Mouse (Mus musculus) forebrain, embryonic 13.5 days (tissue): ENCODE data around the gene B3galt4. TPM values are rescaled to one million over a fixed set of nuclear protein-coding genes. Genes with fewer than 3 reads are reported as not detected.

Experiments
- ATAC-seq: fragments of 200-750 bp; cut with Nextera tagmentation; 2 replicates; pipeline ENCODE4 v1.8.0; 2017
- H3K27ac ChIP-seq: fragments of 300-500 bp; sonication (generic); 2 replicates; pipeline ENCODE4 v1.5.1; 2015; ENCODE audit warnings: inconsistent platforms, mild to moderate bottlenecking, moderate library complexity
- H3K27me3 ChIP-seq: fragments of 300-500 bp; sonication (generic); 2 replicates; pipeline ENCODE4 v1.6.1; 2015; ENCODE audit warnings: mild to moderate bottlenecking, inconsistent platforms
- H3K36me3 ChIP-seq: fragments of 300-500 bp; sonication (generic); 2 replicates; pipeline ENCODE4 v1.6.1; 2015; ENCODE audit warnings: mild to moderate bottlenecking, inconsistent platforms; ENCODE audit not compliant: poor library complexity, severe bottlenecking
- H3K4me1 ChIP-seq: fragments of 300-500 bp; sonication (generic); 2 replicates; pipeline ENCODE4 v1.6.1; 2015; ENCODE audit warnings: inconsistent platforms
- H3K4me2 ChIP-seq: fragments of 300-500 bp; sonication (generic); 2 replicates; pipeline ENCODE4 v1.6.1; 2015; ENCODE audit warnings: inconsistent platforms, mild to moderate bottlenecking, moderate library complexity
- H3K4me3 ChIP-seq: fragments of 300-500 bp; sonication (generic); 2 replicates; pipeline ENCODE4 v1.5.1; 2015; ENCODE audit warnings: mild to moderate bottlenecking, inconsistent platforms
- H3K9ac ChIP-seq: fragments of 300-500 bp; sonication (generic); 2 replicates; pipeline ENCODE4 v1.6.1; 2015; ENCODE audit warnings: mild to moderate bottlenecking, inconsistent platforms
- H3K9me3 ChIP-seq: fragments of 300-500 bp; sonication (generic); replicated peaks from 2 replicates; pipeline ENCODE4 v1.6.1; 2016; ENCODE audit warnings: inconsistent platforms
- WGBS: fragments of 180-500 bp; shearing (Covaris S2); methylation state at CpG from one replicate; pipeline ENCODE4 v1.1.7; 2015; 5-methylcytosine and 5-hydroxymethylcytosine counted together
- polyA plus RNA-seq: library from polyadenylated mRNA; unstranded; fragments of >200 nt; fragmentation: Nextera tagmentation; extraction: Ambion mirVana; gene quantifications from 2 replicates; pipeline ENCODE4 v1.2.1, GENCODE M21; 2015

Gene B3galt4
- polyA plus RNA-seq, 1 experiment from 2014 or later: 7.3 TPM

DNA sequence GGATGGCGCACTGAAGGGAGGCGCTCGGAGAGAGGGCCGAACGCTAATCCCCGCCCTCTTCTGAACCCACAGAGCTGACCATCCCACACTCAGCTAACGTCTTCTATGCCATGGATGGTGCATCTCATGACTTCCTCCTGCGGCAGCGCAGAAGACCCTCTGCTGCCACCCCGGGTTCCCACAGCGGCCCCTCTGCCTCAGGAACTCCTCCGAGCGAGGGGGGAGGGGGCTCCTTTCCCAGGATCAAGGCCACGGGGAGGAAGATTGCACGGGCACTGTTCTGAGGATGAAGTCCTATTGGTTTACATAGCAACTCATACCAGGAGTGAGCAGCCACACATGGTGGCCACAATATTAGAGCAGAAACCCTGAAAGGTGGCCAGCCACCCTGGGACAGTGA lies 14.3 kb downstream of the B3galt4 start:
- H3K4me2 ChIP-seq: no peak overlapping the region
- H3K36me3 ChIP-seq: peaks cover 66% of the 10 kb centered on the region
- H3K4me3 ChIP-seq: no peak overlapping the region
- ATAC-seq: no peak
- 85% methylated on average over 15 of the region's 15 CpGs for WGBS
- peaks cover 22% of the 10 kb centered on the region for H3K4me1 ChIP-seq
- no peak overlapping the region for H3K27ac ChIP-seq
- H3K27me3 ChIP-seq: no peaks in the 10 kb centered on the region
- no peaks in the 10 kb centered on the region for H3K9me3 ChIP-seq
- no peak overlapping the region for H3K9ac ChIP-seq

DNA sequence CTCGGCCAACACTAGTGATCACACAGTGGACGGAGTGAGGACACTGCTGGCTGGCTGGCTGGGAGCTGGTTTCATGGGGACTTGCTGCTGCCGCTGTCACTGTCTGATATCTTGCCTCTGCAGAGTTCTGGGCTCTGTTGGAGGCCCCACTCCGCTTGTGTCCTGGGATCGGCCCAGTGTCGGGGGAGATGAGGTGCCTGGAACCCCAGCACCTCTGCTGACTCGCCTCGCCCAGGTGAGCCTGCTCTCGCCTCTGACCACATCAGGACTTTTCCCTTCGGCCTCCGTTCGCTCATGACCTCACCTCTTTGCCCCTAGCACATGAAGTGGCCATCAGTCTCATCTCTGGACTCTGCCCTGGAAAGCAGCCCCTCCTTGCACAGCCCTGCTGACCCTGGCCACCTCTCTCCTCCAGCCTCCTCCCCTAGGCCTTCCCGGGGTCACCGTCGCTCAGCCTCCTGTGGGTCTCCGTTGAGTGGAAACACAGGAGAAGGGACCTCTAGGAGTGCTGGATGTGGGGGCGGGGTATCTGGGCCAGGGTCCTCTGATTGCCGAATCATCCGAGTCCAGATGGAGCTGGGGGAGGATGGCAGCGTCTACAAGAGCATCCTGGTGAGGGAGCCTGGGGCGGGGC lies 15.7 kb downstream of the B3galt4 start:
- Histone ChIP-seq H3K4me1 (peaks cover 21% of the 10 kb centered on the region), H3K27me3 (0 out of 2 replicates have a peak, but pooled peaks cover 2% of the 10 kb centered on the region), H3K9me3 (no peaks in the 10 kb centered on the region), H3K4me2 (no peak overlapping the region), H3K4me3 (0 out of 2 replicates have a peak overlapping the region, but pooled peaks have one; percentile 1), H3K9ac (peak overlapping the region; percentile 13; the same call in 1 of the 2 replicates), H3K36me3 (peaks cover 68% of the 10 kb centered on the region), H3K27ac (no peak overlapping the region)
- no peak for ATAC-seq
- 91% methylated on average over 21 of the region's 21 CpGs for WGBS

DNA sequence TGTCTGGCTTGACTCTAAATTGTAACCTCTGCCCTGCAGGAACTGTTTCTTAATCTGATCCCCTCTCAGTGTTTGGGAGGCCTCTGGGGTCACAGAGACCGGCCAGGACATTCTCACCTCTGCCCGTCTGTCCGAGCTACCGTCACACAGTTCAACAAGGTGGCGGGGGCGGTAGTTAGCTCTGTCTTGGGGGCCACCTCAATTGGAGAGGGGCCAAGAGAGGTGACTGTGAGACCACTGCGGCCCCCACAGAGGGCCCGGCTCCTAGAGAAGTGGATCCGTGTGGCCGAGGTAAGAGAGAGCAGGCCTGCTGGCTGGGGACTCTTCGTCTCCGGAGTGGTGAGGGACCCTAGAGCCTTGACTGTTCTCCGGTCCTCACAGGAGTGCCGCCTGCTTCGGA lies 18.3 kb downstream of the B3galt4 start:
- no peak for ATAC-seq
- Histone ChIP-seq H3K4me1 (peaks cover 24% of the 10 kb centered on the region), H3K36me3 (peaks cover 58% of the 10 kb centered on the region), H3K9me3 (no peaks in the 10 kb centered on the region), H3K27me3 (0 out of 2 replicates have a peak, but pooled peaks cover 2% of the 10 kb centered on the region), H3K4me3 (no peak overlapping the region), H3K27ac (no peak overlapping the region), H3K9ac (no peak overlapping the region), H3K4me2 (no peak overlapping the region)
- WGBS: 96% methylated on average over 15 of the region's 15 CpGs

DNA sequence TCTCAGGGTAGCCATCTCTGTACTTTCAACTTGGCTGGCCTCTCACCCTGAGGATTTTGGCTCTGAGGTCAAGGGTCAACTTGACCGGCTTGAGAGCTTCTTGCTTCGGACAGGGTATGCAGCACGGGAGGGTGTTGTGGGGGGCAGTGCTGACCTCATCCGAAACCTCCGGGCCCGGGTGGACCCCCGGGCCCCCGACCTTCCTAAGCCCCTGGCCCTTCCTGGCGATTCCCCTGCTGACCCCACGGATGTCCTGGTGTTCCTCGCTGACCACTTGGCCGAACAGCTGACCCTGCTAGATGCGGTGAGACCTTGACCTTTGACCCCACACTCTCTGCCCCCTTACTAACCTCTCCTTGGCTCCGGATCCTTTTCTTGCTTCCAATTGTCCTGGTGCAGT lies 18.8 kb downstream of the B3galt4 start:
- no peak for ATAC-seq
- no peak overlapping the region for H3K27ac ChIP-seq
- H3K4me3 ChIP-seq: no peak overlapping the region
- H3K9me3 ChIP-seq: no peaks in the 10 kb centered on the region
- peaks cover 59% of the 10 kb centered on the region for H3K36me3 ChIP-seq
- H3K27me3 ChIP-seq: 0 out of 2 replicates have a peak, but pooled peaks cover 2% of the 10 kb centered on the region
- peaks cover 29% of the 10 kb centered on the region for H3K4me1 ChIP-seq
- H3K4me2 ChIP-seq: no peak overlapping the region
- WGBS: 88% methylated on average over 14 of the region's 14 CpGs
- no peak overlapping the region for H3K9ac ChIP-seq

DNA sequence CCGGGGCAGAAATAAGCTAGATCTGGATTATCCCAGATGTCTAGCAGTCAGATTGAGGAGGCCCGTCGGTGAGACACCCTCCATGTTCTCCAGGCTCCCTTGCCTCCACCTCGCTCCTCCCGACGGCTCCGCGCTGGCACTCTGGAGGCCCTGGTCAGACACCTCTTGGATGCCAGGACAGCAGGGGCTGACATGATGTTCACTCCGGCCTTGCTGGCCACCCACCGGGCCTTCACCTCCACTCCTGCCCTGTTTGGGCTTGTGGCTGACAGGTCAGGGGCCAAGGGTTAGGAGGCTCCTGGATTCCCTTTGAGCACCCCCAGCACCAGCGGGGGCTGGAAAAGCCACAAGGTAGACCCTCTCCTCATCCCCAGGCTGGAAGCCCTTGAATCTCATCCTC lies 19.3 kb downstream of the B3galt4 start:
- Histone ChIP-seq H3K4me3 (no peak overlapping the region), H3K9ac (no peak overlapping the region), H3K27ac (no peak overlapping the region), H3K9me3 (no peaks in the 10 kb centered on the region), H3K27me3 (0 out of 2 replicates have a peak, but pooled peaks cover 2% of the 10 kb centered on the region), H3K36me3 (peaks cover 54% of the 10 kb centered on the region), H3K4me1 (peaks cover 29% of the 10 kb centered on the region), H3K4me2 (no peak overlapping the region)
- no peak for ATAC-seq
- 91% methylated on average over 11 of the region's 11 CpGs for WGBS

DNA sequence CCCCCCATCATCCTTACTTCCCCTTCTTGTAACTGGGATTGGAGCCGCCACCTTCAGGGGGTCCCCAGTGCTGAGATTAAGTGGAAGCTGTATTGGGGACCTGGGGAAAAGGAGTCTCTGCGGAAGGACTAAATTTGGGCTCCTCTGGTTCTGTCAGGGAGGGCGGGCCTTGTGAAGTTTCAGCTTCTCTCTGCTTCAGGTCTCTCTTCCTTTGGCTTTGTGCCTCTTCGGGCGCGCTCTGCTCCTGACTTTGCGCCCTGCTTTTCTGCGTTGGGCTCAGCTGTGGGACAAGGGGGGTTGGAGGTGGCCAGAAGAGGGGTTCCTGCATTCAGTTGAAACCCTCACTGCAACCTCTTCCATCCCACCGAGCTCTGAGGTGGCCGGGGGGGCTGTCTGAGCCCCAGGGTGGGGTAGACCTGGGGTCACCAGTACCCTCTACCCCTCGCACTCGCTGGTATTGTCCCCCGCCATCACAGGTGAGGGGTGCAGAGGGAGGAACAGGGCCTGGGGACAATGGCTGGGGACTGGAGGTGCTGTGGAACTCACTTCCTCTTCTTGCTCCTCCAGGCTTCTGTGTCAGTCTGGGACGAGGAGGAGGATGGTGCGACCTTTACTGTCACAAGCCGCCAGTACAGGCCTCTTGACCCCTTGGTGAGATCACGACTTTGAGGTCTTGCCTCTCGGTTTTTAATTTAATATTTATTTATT lies 20.0 kb downstream of the B3galt4 start:
- H3K4me2 ChIP-seq: peak overlapping the region; percentile 99
- no peak overlapping the region for H3K27ac ChIP-seq
- H3K27me3 ChIP-seq: 0 out of 2 replicates have a peak, but pooled peaks cover 2% of the 10 kb centered on the region
- 36% methylated on average over 15 of the region's 18 CpGs for WGBS
- peak overlapping the region; percentile 87 for H3K4me3 ChIP-seq
- ATAC-seq: no peak
- peaks cover 51% of the 10 kb centered on the region for H3K36me3 ChIP-seq
- peaks cover 29% of the 10 kb centered on the region for H3K4me1 ChIP-seq
- H3K9ac ChIP-seq: peak overlapping the region; percentile 94
- H3K9me3 ChIP-seq: no peaks in the 10 kb centered on the region

DNA sequence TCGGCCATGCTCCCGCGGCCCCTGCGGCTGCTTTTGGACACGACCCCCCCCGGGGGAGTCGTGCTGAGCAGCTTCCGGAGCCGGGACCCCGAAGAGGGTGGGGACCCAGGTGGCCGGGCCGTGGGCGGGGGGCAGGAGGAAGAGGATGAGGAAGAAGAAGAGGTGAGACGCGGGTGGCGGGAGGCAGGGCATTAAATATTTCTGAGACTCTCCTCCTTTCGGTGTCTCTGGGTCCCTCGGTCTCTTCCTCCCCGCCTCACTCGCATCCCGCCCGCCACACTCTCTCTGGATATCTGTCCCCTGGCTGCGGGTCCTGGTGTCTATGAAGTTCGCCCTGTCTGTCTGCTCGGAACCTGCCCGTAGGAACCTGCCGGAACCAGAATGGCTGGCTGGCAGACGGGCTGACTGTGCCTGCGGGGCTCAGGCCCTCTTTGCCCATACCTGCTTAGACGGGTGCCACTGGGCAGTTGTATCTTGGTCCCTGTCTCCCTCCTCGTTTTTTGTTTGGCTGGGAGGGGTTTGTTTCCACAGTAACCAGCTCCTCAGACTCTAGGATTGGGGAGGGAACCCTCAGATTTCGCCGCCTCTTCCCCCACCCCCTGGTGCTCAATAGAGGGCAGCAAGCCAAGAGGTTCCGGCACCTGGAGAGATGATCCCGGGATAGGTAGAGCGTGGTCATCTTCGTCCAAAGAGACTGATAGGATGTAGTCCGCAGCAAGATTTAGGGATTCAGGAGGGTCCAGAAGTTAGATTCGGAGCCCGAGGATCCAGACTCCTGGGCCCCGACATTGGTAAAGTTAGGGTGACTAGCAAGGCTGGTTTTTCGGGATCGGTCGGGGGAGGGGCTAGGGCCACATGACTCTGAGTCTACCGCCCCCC lies 20.8 kb downstream of the B3galt4 start:
- peak overlapping the region; percentile 94 for H3K9ac ChIP-seq
- no peak for ATAC-seq
- H3K4me1 ChIP-seq: peaks cover 29% of the 10 kb centered on the region
- peak overlapping the region; percentile 99 for H3K4me2 ChIP-seq
- under 1% methylated on average over 30 of the region's 45 CpGs for WGBS
- peak overlapping the region; percentile 95 for H3K27ac ChIP-seq
- 0 out of 2 replicates have a peak, but pooled peaks cover 2% of the 10 kb centered on the region for H3K27me3 ChIP-seq
- peaks cover 49% of the 10 kb centered on the region for H3K36me3 ChIP-seq
- H3K4me3 ChIP-seq: peak overlapping the region; percentile 87
- H3K9me3 ChIP-seq: no peaks in the 10 kb centered on the region

DNA sequence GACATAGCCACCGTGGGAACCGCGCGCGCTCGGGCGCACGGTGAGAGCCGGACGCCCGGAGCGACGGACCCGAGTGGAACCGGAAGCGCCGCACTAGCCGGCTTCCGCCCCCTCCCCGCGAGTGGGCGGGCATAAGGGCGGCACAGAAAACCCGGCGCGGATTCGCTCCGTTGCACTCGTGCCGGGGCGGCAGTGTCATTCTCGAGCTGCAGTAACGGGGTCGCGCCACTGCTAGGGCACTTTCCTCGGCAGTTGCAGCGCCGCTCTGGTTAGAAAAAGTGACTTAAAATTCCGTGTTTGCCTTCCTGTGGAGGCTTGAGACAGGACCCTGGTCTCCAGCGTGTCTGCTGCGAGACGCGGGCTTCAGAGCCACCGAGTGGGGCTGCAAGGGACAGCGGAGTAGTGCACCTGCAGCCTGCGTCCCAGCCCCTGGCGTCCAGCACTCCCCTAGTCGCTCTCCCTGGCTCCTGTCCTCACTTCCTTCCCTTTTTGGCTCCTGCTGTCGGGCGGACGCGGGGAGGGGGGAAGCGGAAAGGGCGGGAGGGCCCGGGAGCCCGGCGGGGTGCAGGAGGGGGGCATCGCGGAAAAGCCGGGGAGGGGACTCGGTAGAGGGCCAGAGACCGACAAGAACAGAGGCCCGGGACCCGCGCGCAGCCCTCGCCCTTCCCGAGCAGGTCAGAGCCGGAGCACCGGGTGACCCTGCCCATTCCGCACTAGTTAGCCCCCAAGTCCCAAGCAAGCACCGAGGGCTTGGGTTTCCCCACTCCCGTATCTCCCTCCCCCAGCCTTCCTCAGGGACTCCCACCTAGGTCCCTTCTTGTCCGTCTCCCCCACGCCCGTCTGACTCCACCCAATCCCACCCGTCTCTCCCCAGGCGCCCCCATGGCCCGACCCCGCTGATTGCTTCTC lies 21.7 kb downstream of the B3galt4 start, which contains the start of gene Rgl2:
TSS of gene Rgl2 (plus strand) at position 173 of the 909 bp plus-strand sequence.
- H3K27me3 ChIP-seq: 0 out of 2 replicates have a peak, but pooled peaks cover 2% of the 10 kb centered on the region
- no peaks in the 10 kb centered on the region for H3K9me3 ChIP-seq
- peaks cover 40% of the 10 kb centered on the region for H3K36me3 ChIP-seq
- peak; percentile 91 for ATAC-seq
- peak within 1 kb of the TSS; percentile 87 for H3K4me3 ChIP-seq
- H3K27ac ChIP-seq: peak within 1 kb of the TSS; percentile 95
- H3K9ac ChIP-seq: peak within 1 kb of the TSS; percentile 94
- H3K4me1 ChIP-seq: peaks cover 29% of the 10 kb centered on the region
- H3K4me2 ChIP-seq: peak within 1 kb of the TSS; percentile 99
- under 1% methylated on average over 73 of the region's 80 CpGs for WGBS

DNA sequence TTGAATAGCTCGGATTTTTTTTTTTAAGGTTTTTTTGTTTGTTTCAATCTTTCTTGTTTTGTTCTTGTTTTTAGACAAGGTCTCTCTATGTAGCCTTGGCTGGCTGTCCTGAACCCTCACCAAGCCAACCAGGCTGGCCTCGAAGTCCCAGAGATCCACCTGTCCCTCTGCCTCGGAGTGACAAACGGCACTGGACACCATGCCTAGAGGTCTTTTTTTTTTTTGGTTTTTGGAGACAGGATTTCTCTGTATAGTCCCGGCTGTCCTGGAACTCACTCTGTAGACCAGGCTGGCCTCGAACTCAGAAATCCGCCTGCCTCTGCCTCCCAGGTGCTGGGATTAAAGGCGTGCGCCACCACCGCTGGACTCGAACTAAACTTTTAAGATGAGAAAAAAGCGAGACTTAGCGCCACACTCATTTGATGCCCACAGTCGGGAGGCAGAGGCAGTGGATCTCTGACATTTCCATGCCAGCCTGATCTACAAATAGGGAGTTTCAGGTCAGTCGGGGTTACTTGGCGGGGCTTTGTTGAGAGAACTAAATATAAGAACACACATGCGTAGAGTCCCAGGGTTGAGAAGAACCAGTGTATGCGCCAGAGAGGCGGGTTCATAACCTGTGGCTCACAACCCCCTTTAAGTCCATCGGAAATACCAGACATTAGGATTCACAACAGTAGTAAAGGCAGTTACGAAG lies 22.9 kb downstream of the B3galt4 start:
- no peak for ATAC-seq
- peak overlapping the region; percentile 87 for H3K4me3 ChIP-seq
- peaks cover 29% of the 10 kb centered on the region for H3K4me1 ChIP-seq
- H3K27me3 ChIP-seq: 0 out of 2 replicates have a peak, but pooled peaks cover 2% of the 10 kb centered on the region
- WGBS: 65% methylated on average over 21 of the region's 21 CpGs
- H3K4me2 ChIP-seq: peak overlapping the region; percentile 99
- no peaks in the 10 kb centered on the region for H3K9me3 ChIP-seq
- no peak overlapping the region for H3K27ac ChIP-seq
- H3K9ac ChIP-seq: peak overlapping the region; percentile 94
- H3K36me3 ChIP-seq: peaks cover 29% of the 10 kb centered on the region

DNA sequence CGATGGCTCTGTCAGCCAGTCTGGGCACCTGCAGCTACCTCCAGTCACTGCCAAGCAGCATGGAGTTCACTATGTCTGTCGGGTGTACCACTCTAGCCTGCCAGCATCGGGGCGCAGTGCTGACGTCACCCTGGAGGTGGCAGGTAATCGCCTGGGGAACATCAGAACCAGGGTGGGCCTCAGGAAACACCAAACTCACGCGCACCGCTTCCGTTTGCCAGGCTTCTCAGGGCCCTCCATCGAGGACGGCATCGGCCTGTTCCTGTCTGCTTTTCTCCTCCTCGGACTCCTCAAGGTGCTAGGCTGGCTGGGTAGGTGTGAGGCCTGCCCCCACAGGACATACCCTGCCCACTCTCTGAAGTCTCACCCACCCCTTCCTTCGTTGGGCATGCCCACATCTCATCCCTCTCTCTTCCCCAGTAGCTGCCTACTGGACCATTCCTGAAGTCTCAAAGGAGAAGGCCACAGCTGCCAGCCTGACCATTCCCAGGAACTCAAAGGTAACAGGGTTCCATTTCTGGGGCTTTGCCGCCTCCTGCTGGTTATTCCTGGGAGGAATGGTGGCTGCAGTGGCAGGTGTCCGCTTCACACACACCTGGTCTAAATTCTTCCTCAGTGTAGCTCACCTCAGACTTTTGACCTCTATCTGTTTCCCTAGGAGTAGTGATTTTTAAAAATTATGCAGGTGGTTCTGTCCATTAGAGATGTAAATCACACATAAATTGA lies 24.9 kb downstream of the B3galt4 start:
- Histone ChIP-seq H3K4me2 (no peak overlapping the region), H3K9ac (no peak overlapping the region), H3K4me3 (no peak overlapping the region), H3K27ac (no peak overlapping the region), H3K4me1 (peaks cover 27% of the 10 kb centered on the region), H3K27me3 (0 out of 2 replicates have a peak, but pooled peaks cover under 1% of the 10 kb centered on the region), H3K36me3 (peaks cover 13% of the 10 kb centered on the region; the same call in 1 of the 2 replicates), H3K9me3 (no peaks in the 10 kb centered on the region)
- no peak for ATAC-seq
- WGBS: 71% methylated on average over 17 of the region's 17 CpGs
